Mouse (Mus musculus): Measurements from ENCODE around the gene Stum.
A peak's percentile ranks its signal among the peaks of the same experiment; 100 is the strongest.
"Not testable (repeated sequence)": the region's sequence is repeated elsewhere in the genome, so short reads cannot be mapped to it uniquely, and the experiment has no call there.

The Stum gene

GRCm38 (mm10) chr1:180403694-180404606 is 79.4 kb downstream of the Stum start:
- no peak for DNase-seq

- no peak for DNase-seq
Observed at GRCm38 (mm10) chr1:180403357-180403693, 80.0 kb downstream of the Stum start.

GRCm38 (mm10) chr1:180402481-180403081 is 80.7 kb downstream of the Stum start:
- no peak for DNase-seq

GRCm38 (mm10) chr1:180401725-180402124 is 81.6 kb downstream of the Stum start:
- DNase-seq = no peak

- no peak for DNase-seq
Observed at GRCm38 (mm10) chr1:180400691-180401455, 82.4 kb downstream of the Stum start.

GRCm38 (mm10) chr1:180398446-180398845 is 84.9 kb downstream of the Stum start:
- DNase-seq = no peak

- no peak for DNase-seq
Observed at GRCm38 (mm10) chr1:180397734-180398133, 85.6 kb downstream of the Stum start.

GRCm38 (mm10) chr1:180393873-180394272 is 89.4 kb downstream of the Stum start:
- no peak for DNase-seq

GRCm38 (mm10) chr1:180393017-180393797 is 90.1 kb downstream of the Stum start:
- DNase-seq = no peak

- DNase-seq = no peak
Observed at GRCm38 (mm10) chr1:180392137-180392798, 91.0 kb downstream of the Stum start.

GRCm38 (mm10) chr1:180391575-180391945 is 91.7 kb downstream of the Stum start:
- DNase-seq = no peak

GRCm38 (mm10) chr1:180390746-180391574 is 92.3 kb downstream of the Stum start:
- no peak for DNase-seq

GRCm38 (mm10) chr1:180390321-180390731 is 93.0 kb downstream of the Stum start:
- DNase-seq = peak; percentile 56 to 72

- not testable (repeated sequence) for DNase-seq
Observed at GRCm38 (mm10) chr1:180389213-180389760, 94.0 kb downstream of the Stum start.

GRCm38 (mm10) chr1:180388481-180388880 is 94.8 kb downstream of the Stum start:
- DNase-seq = no peak

- DNase-seq = no peak
Observed at GRCm38 (mm10) chr1:180387750-180388480, 95.4 kb downstream of the Stum start.

- peak; percentile 98 to 99 for DNase-seq
Observed at GRCm38 (mm10) chr1:180386951-180387749, 96.2 kb downstream of the Stum start.

- DNase-seq = no peak
Observed at GRCm38 (mm10) chr1:180385308-180385707, 98.0 kb downstream of the Stum start.

- no peak for DNase-seq
Observed at GRCm38 (mm10) chr1:180384486-180384885, 98.8 kb downstream of the Stum start.
